Mouse (Mus musculus): ENCODE results near the gene Hectd4. TPM values are rescaled to one million over a fixed set of nuclear protein-coding genes. Genes with fewer than 3 reads are reported as not detected.
A peak's percentile ranks its signal among the peaks of the same experiment; 100 is the strongest.

Hectd4 gene
- 3.5 and 5.1 TPM in 2 replicates for polyA plus RNA-seq (2016; fragmentation: Nextera tagmentation; extraction: Ambion mirVana)

GRCm38 (mm10) chr5:121219980-121220731 is at the start of gene Hectd4:
Hectd4 (plus strand) TSS chr5:121220219.
- Histone ChIP-seq H3K4me1 (peaks cover 19% of the 10 kb centered on the region), H3K9me3 (no peaks in the 10 kb centered on the region), H3K36me3 (replicated peaks) (no peaks in the 10 kb centered on the region), H3K27me3 (ENCODE audit: poor library complexity, severe bottlenecking) (no peaks in the 10 kb centered on the region), H3K27ac (peak within 1 kb of the TSS; percentile 92), H3K4me3 (peak within 1 kb of the TSS; percentile 94)
- DNase-seq (ENCODE audit: extremely low spot score, low spot score), result peak; percentile 98
- under 1% methylated on average over 78 of the region's 90 CpGs for WGBS

- WGBS, result 91% methylated on average over 4 of the region's 4 CpGs
- H3K36me3 ChIP-seq (replicated peaks), result peaks cover 67% of the 10 kb centered on the region
Observed at GRCm38 (mm10) chr5:121172835-121173234, 47.2 kb upstream of the Hectd4 start.

GRCm38 (mm10) chr5:121179077-121179857 is 40.8 kb upstream of the Hectd4 start:
- Histone ChIP-seq H3K4me1 (peaks cover 23% of the 10 kb centered on the region), H3K36me3 (replicated peaks) (peaks cover 22% of the 10 kb centered on the region), H3K4me3 (no peak overlapping the region), H3K9me3 (no peaks in the 10 kb centered on the region), H3K27me3 (ENCODE audit: poor library complexity, severe bottlenecking) (no peaks in the 10 kb centered on the region), H3K27ac (no peak overlapping the region)
- no peak for DNase-seq (ENCODE audit: extremely low spot score, low spot score)
- 88% methylated on average over 9 of the region's 9 CpGs for WGBS

More at GRCm38 (mm10) chr5:121172835-121173234, 47.2 kb upstream of the Hectd4 start:
- H3K4me3 ChIP-seq, result no peak overlapping the region
- no peak overlapping the region for H3K27ac ChIP-seq
- DNase-seq (ENCODE audit: extremely low spot score, low spot score), result no peak
- H3K27me3 ChIP-seq (ENCODE audit: poor library complexity, severe bottlenecking), result no peaks in the 10 kb centered on the region
- no peaks in the 10 kb centered on the region for H3K9me3 ChIP-seq
- no peaks in the 10 kb centered on the region for H3K4me1 ChIP-seq

GRCm38 (mm10) chr5:121183269-121183668 is 36.8 kb upstream of the Hectd4 start:
- Histone ChIP-seq H3K4me1 (peaks cover 63% of the 10 kb centered on the region), H3K27me3 (ENCODE audit: poor library complexity, severe bottlenecking) (no peaks in the 10 kb centered on the region), H3K9me3 (no peaks in the 10 kb centered on the region), H3K27ac (no peak overlapping the region), H3K4me3 (no peak overlapping the region), H3K36me3 (replicated peaks) (peaks cover 2% of the 10 kb centered on the region; the same call in 1 of the 2 replicates)
- 88% methylated on average over 9 of the region's 9 CpGs for WGBS
- no peak for DNase-seq (ENCODE audit: extremely low spot score, low spot score)

- H3K27ac ChIP-seq, result no peak overlapping the region
- no peaks in the 10 kb centered on the region for H3K9me3 ChIP-seq
- H3K4me3 ChIP-seq, result no peak overlapping the region
- DNase-seq (ENCODE audit: extremely low spot score, low spot score), result no peak
- H3K36me3 ChIP-seq (replicated peaks), result peaks cover 5% of the 10 kb centered on the region; the same call in 1 of the 2 replicates
- 88% methylated on average over 2 of the region's 2 CpGs for WGBS
- H3K4me1 ChIP-seq, result peaks cover 69% of the 10 kb centered on the region
- no peaks in the 10 kb centered on the region for H3K27me3 ChIP-seq (ENCODE audit: poor library complexity, severe bottlenecking)
Observed at GRCm38 (mm10) chr5:121184375-121184774, 35.6 kb upstream of the Hectd4 start.

- WGBS, result 74% methylated on average over 11 of the region's 11 CpGs
- no peaks in the 10 kb centered on the region for H3K27me3 ChIP-seq (ENCODE audit: poor library complexity, severe bottlenecking)
- DNase-seq (ENCODE audit: extremely low spot score, low spot score), result no peak
- no peaks in the 10 kb centered on the region for H3K9me3 ChIP-seq
- H3K4me1 ChIP-seq, result peaks cover 66% of the 10 kb centered on the region
- H3K4me3 ChIP-seq, result no peak overlapping the region
- H3K27ac ChIP-seq, result no peak overlapping the region
- peaks cover 5% of the 10 kb centered on the region; the same call in 1 of the 2 replicates for H3K36me3 ChIP-seq (replicated peaks)
Observed at GRCm38 (mm10) chr5:121184945-121185551, 35.0 kb upstream of the Hectd4 start.

- Histone ChIP-seq H3K27me3 (ENCODE audit: poor library complexity, severe bottlenecking) (no peaks in the 10 kb centered on the region), H3K4me1 (peaks cover 70% of the 10 kb centered on the region), H3K36me3 (replicated peaks) (peaks cover 3% of the 10 kb centered on the region; the same call in 1 of the 2 replicates), H3K27ac (no peak overlapping the region), H3K9me3 (no peaks in the 10 kb centered on the region), H3K4me3 (no peak overlapping the region)
- no peak for DNase-seq (ENCODE audit: extremely low spot score, low spot score)
- 94% methylated on average over 8 of the region's 8 CpGs for WGBS
Observed at GRCm38 (mm10) chr5:121187580-121188001, 32.4 kb upstream of the Hectd4 start.

GRCm38 (mm10) chr5:121188265-121188664 is 31.8 kb upstream of the Hectd4 start:
- Histone ChIP-seq H3K4me1 (peaks cover 69% of the 10 kb centered on the region), H3K4me3 (no peak overlapping the region), H3K27ac (no peak overlapping the region), H3K36me3 (replicated peaks) (peaks cover 3% of the 10 kb centered on the region; the same call in 1 of the 2 replicates), H3K9me3 (no peaks in the 10 kb centered on the region), H3K27me3 (ENCODE audit: poor library complexity, severe bottlenecking) (no peaks in the 10 kb centered on the region)
- no peak for DNase-seq (ENCODE audit: extremely low spot score, low spot score)
- WGBS, result 92% methylated on average over 9 of the region's 9 CpGs

- 86% methylated on average over 9 of the region's 9 CpGs for WGBS
- Histone ChIP-seq H3K4me3 (no peak overlapping the region; the same call in 1 of the 2 replicates), H3K27ac (no peak overlapping the region), H3K27me3 (ENCODE audit: poor library complexity, severe bottlenecking) (no peaks in the 10 kb centered on the region), H3K4me1 (peaks cover 61% of the 10 kb centered on the region), H3K9me3 (no peaks in the 10 kb centered on the region), H3K36me3 (replicated peaks) (peaks cover 3% of the 10 kb centered on the region; the same call in 1 of the 2 replicates)
- no peak for DNase-seq (ENCODE audit: extremely low spot score, low spot score)
Observed at GRCm38 (mm10) chr5:121189182-121189581, 30.8 kb upstream of the Hectd4 start.

GRCm38 (mm10) chr5:121190210-121190835 is 29.7 kb upstream of the Hectd4 start:
- H3K27me3 ChIP-seq (ENCODE audit: poor library complexity, severe bottlenecking), result no peaks in the 10 kb centered on the region
- no peak for DNase-seq (ENCODE audit: extremely low spot score, low spot score)
- peaks cover 50% of the 10 kb centered on the region for H3K4me1 ChIP-seq
- peak overlapping the region; percentile 80 for H3K4me3 ChIP-seq
- no peaks in the 10 kb centered on the region for H3K9me3 ChIP-seq
- WGBS, result 35% methylated on average over 21 of the region's 21 CpGs
- peak overlapping the region; percentile 93 for H3K27ac ChIP-seq
- peaks cover 3% of the 10 kb centered on the region; the same call in 1 of the 2 replicates for H3K36me3 ChIP-seq (replicated peaks)

GRCm38 (mm10) chr5:121190836-121191583 is 29.0 kb upstream of the Hectd4 start, which contains the start of gene Ptpn11:
Ptpn11 (minus strand) TSS chr5:121191397.
- under 1% methylated on average over 91 of the region's 98 CpGs for WGBS

More at GRCm38 (mm10) chr5:121190836-121191583, 29.0 kb upstream of the Hectd4 start, which contains the start of gene Ptpn11:
- DNase-seq (ENCODE audit: extremely low spot score, low spot score), result peak; percentile 84
- Histone ChIP-seq H3K4me3 (peak within 1 kb of the TSS; percentile 80), H3K4me1 (peaks cover 43% of the 10 kb centered on the region), H3K36me3 (replicated peaks) (peaks cover 3% of the 10 kb centered on the region; the same call in 1 of the 2 replicates), H3K9me3 (no peaks in the 10 kb centered on the region), H3K27ac (peak within 1 kb of the TSS; percentile 93), H3K27me3 (ENCODE audit: poor library complexity, severe bottlenecking) (no peaks in the 10 kb centered on the region)

Measured in forebrain, embryonic 10.5 days (tissue).